Mouse (Mus musculus) left cerebral cortex, adult 8-10 months (tissue): ENCODE measurements around the gene Efnb2. TPM values are rescaled to one million over a fixed set of nuclear protein-coding genes. Genes with fewer than 3 reads are reported as not detected.

Experiments
- DNase-seq, 2 experiments: peaks; one replicate each; pipeline ENCODE4 v3.0.0; 2022; ENCODE audit warnings: low spot score in 2 of 2
- total RNA-seq, 4 experiments: library from RNA; stranded (reverse); gene quantifications; 2 replicates each; pipeline ENCODE4 v1.2.4; 2022

Gene Efnb2
- 10 to 100 TPM; 54.0 to 68.6 (median 62.9) TPM for total RNA-seq

DNA sequence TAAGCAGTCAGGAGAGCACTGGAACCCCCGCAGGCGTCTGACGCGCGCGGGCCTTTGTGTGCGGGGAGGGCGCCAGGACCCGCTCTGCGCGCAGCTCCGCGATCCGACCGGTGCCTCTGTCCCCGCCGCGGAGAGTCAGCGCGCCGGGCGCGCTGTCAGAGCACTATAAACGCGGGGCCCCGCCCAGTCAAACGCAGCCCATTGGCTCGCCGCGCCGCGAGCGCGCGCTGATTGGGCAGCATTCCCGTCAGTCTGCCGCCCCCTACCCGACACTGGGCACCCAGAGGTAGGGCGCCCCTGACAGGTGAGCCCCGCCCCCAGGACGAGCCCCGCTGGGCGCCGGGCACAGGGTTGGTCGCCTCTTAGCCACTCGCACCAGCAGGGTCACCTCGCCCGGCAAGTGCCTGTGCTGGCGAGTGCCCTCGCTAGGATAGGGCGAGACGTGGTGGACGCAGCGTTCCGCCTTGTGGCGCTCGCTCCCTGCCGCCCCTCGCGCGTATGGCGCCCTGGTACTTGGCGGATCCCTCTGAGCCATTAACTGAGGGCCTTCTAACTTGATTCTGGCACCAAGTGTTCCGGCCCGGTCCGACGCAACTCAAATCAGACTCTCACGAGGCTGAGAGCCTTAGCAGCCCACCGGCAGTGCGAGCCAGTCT lies at the start of gene Efnb2:
Gene Efnb2 (minus strand): TSS at position 140 of the 656 bp plus-strand sequence.
- peak; percentile 93 to 98 for DNase-seq

DNA sequence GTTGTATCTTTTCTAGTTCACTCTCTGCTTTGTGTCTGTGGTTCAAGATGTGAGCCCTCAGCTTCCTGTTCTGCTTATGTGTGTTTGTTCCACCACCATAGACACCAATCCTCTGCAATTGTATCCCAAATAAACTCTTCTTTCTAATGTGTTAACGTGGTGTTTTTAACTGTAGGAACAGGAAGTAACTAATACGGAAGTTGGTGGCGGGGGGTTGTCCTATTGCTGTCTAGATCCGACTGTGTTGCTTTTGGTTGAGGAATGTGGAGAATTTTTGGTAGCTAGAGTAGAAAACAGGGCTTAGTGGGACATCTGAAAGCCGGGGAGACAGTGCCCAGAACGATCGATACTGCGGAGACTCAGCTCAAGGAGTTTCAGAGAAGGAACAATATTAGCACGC lies 43.8 kb upstream of the Efnb2 start:
- DNase-seq: no peak

DNA sequence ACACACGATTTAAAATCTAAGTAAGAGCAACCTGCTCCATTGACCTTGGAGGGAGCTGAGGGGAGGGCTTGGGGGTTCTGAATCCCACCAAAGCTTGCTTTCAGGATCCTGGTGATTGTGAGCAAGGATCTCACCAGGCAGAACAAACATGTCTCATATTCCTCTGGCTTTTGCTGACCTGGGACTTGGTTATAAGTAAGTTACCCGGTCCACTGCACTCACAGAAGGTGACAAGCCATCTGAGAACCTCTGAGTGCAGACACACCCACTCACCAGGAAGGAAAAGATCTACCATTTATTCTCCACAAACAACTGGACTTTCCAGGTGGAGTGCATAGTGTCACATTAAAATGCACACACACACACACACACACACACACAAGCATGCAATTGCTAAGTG lies 42.6 kb upstream of the Efnb2 start:
- no peak for DNase-seq

DNA sequence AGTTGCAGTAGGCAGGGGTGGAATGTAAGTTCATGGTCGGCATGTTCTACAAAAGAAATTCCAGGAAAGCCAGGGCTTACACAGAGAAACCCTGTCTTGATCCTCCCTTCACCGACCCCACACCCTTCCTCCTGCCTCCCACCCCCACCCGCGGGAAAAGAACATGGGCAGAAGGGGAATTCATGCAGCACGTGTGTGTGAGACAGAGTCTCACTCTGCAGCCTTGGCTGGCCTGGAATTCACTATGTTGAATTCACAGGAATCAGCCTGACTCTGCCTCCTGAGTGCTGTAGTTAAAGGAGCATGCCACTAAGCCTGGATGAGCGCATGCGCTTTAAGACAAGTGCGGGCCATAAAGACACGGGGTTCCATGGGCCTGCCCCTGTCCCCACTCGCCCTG lies 39.8 kb upstream of the Efnb2 start:
- DNase-seq: no peak

DNA sequence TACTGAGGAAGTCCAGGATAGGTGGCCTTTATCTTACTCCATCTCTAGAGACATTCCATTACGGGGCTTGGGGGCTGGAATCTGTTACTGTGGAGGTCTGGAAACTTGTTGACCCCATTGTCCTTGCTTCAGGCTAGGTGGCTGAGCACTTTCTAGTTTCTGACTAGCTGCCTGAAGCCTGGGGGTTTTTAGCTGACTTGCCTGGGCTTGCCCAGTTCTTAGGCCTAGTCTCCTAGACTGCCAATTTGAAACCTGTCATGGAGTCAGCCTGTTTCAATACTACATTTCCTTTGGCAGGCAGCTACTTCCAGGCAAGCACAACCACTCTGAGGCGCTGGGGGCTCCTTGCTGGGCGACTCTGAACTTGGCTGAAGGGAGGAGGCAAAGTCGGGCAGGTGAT lies 39.2 kb upstream of the Efnb2 start:
- DNase-seq: no peak

DNA sequence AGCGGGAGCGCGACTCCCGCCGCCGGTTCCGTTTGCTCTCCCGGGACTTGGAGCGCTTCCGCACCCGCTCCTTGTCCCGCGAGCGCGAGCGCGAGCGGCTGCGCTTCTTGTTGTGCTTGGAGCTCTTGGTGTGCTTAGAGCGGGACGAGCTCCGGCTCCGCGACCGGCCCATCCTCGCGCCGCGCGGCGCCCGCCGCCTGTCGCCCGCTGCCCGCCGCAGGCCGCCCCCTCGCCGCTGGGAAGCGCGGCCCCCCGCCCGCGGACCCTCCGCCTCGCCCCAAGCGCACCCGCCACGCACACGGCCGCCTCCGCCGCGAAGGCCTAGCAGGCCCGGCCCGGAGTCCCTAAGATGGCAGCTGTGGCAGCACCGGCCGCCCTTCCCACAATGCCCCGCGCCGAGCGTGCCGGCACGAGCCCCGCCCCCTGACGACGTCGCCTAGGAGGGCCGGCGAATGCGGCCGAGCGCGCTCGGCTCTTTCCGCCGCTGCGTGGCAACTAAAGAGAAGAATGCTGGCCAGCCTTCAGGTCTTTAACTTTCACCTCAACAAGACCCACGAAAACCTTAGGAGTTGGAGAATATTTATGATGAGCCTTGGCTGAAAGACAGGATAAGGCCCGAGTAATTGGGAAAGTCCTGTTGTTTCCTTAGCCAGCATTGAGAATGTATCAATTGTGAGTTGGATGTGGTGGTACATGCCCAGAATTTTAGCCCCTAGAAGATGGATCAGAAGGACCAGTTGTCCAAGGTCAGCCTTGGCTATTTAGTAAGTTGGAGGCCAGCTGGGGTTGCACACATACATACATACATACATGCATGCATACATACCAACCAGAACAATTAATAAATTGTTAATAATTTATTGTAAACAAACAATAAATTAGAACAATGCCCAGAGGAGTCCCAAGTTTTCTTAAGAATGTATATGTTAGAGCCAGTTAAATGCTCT lies 29.4 kb upstream of the Efnb2 start, which contains the start of gene Arglu1:
Gene Arglu1 (minus strand): TSS at position 376 of the 947 bp plus-strand sequence.
- peak; percentile 91 to 95 for DNase-seq

DNA sequence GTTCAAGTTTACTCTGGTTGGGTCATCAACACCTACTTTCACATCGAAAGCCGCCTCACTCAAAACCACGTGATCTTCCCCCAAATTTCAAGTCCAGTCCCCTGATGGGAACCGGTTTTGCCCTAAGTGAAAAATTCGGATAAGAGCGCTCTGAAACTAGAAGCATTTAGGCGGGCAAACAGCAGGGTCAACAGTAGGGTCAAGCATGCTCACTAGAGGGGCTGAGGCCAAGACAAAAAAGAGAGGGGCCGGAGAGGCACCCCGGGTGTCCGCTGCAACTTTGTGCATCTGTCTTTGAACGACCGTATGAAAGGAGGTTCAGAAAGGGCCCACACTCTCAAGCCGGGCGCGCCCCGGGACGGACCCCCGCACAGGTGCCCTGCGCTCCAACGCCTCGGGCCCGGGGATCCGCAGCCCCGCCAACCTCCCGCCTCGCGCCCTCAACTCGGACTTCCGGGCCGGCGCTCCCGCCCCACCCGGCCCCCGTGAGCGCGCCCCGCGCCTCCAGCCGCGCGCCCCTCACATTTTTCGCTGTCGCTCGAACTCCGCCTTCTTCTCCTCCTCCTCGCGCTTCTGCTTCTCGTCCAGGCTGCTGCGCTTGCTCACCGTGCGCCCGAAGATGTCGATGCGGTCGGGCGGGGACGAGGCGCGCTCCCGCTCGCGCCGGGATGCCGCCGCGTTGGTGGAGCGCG lies 28.6 kb upstream of the Efnb2 start:
- peak; percentile 32 to 70 for DNase-seq

DNA sequence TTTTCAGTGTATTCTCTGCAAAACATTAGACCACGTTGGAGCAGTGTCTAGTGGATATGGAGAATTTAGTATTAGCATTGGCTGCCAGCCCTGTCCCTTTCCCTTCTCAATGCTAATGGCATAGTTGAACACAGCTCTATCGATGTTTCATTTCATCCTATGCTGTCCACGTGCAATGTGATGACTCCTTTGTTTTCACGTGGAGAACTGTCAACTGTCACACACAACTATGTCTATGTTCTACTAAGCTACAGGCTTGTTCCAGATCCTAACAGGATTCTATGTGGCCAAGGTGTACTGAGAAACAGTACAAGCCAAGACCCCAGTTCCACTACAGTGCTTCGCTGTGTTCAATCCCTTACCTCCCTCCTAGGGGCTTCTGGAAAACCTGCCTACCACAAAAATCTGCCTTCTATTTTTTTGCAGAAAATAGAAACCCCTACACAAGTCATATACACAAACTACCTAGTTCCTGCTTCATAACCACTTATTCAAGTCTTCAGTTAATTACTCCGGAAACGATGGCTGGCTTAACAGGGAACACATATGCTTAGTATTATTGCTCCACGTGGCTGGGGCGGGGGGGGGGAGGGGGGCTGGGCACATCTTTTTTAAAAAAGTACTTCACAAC lies 27.9 kb upstream of the Efnb2 start:
- DNase-seq: no peak

DNA sequence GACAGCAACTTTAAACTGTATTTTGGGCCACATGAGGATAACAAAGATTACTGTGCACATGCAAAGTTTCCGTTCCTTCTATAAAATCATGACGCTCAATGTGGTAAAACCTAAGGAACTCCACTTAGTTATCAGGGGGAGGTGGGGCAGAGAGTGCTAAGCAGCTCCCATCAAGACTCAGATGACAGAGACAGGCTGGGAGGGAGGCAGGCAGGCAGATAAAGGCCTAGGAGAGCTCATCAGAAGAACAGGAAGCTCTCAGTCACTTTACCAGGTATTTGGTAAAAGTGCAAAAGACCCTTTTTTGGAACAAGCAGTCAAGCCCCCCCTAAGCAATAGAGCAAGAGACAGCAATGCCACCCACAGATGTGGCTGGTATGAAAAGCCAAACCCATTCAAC lies 24.5 kb upstream of the Efnb2 start:
- DNase-seq: no peak

DNA sequence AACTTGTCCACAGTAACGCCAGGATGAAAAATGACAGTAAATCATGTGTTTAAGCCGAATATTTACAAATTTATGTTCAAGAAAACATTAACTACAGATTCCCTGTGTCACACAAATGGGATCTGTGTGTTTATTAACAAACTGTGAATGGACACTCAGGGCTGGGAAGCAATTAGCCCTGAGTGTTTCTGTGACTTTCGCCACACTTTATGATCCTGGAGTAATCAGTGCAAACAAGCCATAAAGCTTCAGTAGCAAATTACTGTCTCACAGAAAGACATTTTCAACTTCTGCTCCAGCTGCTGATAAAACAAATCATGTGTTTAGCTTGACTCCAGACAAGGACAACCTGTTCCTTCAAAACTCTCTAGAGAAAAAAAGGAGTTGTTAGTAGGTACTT lies 21.7 kb upstream of the Efnb2 start:
- DNase-seq: no peak

DNA sequence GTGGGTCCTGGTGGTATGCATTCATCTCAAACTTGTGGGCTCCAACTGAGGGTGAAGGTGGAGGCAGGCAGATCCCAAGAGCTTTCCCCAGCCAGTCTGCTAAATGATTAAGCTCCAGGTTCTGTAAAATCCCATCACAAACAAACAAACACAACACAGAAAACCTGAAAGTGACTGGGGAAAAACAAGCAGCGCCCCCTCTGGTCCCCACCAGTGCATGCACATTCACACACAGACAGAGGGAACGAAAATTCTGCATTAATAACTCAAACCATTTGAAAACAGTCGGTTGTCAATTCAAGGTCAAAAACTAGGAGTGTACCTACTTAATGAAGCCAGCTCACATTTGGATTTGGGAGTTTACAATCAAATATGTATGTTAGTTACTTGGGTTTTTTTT lies 17.2 kb upstream of the Efnb2 start:
- no peak for DNase-seq

DNA sequence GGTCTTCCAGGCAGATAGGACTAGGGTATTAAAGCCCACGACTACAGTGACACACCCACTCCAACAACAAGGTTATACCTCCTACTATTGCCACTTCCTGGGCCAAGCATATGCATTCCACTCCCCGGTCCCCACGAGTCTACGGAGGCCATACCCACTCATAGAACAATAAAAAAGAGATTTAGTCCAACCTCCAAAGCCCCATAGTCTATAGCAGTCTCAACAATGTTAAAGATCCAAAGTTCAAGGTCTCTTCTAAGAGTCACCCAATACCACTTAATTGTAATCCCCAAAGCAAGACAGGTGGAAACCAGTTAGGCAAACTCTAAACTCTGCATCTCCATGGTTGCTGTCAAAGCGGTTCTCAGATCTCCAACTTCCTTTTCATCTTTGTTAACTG lies 13.8 kb upstream of the Efnb2 start:
- no peak for DNase-seq

DNA sequence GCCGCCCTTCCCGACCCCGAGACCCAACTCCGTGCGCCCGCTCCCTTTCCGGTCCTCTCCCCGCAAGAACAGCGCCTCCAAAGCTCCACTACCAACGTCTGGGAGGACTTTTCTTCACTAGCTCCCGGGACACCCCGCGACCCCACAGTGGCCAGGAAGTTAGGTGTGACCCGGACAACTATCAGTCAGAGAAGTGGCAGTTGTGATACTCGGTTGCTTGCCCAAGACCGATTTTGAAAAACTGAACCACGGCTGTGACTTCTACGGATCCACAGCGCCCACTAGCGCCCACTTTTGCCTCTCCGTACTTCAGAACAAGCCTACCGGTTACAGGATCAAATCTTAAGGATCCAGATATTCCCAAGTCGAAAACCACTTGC lies 707 bp upstream of the Efnb2 start:
- DNase-seq: peak; percentile 76 to 98

DNA sequence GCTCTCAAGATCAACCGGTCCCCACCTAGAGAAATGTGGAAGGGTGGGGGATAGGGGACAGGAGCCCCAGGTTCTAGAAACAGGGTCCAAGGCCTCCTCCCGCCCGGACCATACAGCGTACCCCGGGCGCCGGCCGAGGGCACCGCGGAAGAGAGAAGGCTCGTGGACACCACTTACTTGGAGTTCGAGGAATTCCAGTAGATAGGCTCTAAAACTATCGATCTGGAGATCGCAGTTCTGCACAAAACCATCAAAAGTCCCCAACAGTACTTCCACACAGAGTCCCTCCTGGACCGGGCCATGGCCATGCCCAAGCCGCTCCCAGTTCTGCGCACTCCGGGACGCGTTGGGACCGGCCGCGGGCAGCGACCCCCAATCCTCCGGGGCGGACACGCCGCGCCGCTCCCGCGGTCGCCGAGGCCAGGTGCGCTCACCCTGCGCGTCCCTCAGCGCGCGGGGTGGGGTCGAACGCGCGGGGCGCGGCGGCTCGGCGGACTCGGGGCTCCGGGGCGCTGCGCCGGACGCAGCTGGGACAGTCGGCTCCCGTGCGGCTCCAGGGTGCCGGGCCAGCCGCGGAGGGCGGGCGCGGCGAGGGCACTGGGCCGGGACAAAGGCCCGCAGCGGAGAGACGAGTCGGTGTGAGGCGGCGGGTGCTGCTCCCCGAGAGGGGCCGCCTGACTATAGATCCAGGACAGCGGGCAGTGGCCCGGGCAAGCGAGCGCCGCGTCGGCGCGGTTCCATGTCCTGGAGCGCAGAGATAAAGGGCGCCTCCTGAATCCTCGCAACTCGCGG lies 539 bp downstream of the Efnb2 start:
- DNase-seq: no peak

DNA sequence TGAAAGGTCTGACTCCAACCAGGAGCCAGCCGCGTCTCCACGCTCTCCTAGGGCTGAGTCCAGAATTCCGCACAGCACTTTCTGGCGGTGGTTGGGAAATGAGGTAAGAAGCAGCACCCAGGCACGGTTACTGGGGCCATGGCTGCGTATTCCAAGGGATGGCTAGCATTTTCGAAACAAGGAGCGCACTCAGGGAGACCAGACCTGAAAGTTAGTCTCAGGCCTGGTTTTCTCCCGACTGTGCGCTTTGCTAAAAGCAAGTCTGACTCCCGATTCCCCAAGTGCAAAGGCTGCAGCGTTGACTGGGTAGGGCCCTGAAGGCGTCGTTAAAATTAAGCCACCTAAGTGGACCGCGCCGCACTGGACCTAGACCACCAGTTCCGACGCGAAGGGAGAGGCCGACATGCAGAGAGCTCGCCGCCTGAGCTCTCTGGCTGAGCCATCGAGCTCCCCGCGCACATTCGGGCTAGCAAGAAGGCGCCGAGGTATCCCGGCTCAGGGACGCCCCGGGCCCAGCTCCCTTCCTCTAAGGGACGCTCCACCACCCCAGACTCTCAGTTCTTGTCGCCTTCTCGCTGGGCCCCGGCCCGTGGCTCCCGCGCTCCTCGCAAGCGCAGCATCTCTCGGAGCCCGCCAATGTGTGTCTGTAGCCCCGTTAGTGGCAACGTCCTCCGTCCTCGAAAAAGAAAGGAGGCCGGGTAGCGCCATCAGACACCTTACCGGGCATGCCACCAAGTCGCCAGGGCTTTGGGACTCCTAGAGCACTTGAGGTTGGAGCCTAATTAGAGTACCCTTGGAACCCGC lies 1.3 kb downstream of the Efnb2 start:
- DNase-seq: no peak

DNA sequence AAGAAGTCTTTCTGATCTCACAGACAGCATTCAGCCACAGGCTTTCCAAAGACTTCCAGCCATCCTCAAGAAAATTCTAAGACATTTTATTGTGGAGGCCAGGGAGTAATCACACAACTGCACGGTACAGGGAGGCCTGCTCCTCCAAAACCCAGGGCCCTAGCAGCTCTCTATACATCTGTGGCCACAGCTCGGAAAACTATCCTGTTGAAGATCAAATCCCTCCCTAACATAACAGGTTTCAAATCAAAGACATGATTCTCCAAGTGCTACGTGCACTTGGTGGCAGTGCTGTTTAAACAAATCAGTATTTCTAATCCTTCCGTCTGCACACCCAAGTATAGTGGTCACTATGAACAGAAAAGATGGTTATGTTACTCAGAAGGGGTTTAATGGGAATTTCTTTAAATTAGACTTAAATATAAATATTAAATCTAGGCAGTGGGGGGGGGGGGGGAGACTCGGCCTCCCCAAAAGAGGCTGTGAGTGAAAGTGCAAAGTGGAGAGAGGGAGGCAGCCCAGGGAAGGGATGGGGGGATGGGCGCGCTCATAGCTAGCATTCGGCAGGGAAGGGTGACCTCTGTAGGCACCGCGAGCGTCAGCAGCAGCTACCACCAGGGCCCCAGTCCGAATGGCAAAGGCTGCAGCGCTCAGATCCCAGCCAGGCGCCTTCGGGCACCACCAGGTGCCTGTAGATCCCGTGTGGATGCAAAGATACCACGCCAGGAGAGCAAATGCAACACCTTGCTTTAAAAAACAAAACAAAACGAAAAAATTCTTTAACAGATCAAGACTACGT lies 2.4 kb downstream of the Efnb2 start:
- peak in 1 of 2 experiments; percentile 79 for DNase-seq

DNA sequence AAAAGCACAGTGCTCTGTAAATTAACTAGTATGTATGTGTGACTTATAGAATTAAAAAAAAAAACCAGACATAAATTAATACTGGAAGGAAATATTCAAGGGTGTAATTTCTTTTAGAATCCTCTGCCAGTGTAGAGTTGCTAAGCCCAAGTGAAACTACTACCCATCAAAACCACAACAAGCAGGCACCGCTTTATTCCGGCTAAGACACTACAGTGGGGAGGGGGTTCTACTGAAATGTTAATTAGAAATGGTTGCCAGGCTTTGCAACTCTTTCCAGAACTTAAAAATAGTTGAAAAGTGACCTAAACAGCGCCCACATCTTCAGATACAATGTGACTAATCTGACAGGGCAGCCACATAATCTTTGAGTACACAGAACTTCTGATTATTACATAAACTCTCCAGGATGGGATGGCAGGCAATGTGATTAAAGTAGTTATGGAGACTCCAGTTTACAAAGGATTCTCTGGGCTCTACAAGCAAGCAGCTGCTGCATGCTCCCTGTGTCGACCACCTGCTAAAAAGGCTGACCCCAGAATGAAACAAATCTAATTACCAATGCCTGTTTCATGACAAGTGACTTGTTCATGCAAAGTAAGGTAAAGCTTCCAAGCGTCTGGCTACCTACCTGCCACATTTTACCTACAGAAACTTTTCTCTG lies 3.2 kb downstream of the Efnb2 start:
- no peak for DNase-seq

DNA sequence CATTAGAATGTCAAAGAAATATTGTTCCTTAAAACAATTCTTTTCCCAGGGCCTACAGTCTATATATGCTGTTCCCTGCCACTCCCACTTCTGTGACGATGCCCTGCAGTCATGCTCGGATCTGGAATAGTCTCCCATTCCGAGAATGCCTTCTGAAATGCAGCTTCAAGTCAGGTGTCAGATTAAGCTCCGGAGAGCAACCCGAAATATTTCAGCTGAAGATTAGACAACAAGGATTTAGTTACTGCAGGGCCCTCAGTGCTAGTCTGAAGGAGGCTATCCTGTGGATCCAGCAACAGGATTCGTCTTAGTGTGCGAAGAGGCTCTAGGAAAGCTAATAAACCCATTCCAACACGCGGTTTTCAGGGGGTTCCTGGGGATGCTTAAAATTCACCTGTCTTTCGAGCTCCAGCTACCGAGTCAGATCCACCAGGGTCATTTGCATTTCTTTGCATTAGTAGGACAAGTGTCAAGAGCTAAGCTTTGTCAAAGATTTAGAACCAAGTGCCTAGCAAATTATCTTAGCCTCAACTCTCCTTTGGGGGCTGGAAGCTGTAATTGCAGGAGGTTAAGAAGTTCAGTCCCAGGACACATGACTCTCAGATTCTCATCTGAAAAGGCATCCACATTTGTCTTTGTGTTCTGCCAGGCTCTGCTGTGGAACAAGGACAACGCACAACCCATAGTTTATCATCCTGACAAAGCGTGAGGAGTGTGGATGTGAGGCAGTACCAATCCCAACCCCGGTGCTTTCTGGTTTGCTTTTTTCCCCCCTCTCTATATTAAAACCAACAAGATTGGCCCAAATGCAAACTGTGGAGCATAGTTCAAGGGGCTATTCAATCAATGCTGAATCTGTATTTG lies 4.2 kb downstream of the Efnb2 start:
- DNase-seq: no peak
